Mouse (Mus musculus) embryonic facial prominence, embryonic 14.5 days (tissue): ENCODE results near the gene Wfdc11. TPM values are rescaled to one million over a fixed set of nuclear protein-coding genes. Genes with fewer than 3 reads are reported as not detected.
"Not testable (repeated sequence)": the region's sequence is repeated elsewhere in the genome, so short reads cannot be mapped to it uniquely, and the experiment has no call there.

ENCODE experiments used
- ATAC-seq: fragments of 200-750 bp; cut with Nextera tagmentation; 2 replicates; pipeline ENCODE4 v1.8.0; 2017; ENCODE audit warnings: low read depth, moderate number of reproducible peaks, moderate TSS enrichment
- DNase-seq: peaks from one replicate; pipeline ENCODE4 v3.0.0-alpha.2; 2015; ENCODE audit warnings: low spot score
- H3K27ac ChIP-seq: fragments of 300-500 bp; sonication (generic); replicated peaks from 2 replicates; pipeline ENCODE4 v1.5.1; 2014; ENCODE audit warnings: low read depth, mild to moderate bottlenecking, low read length, moderate library complexity
- H3K27me3 ChIP-seq: fragments of 300-500 bp; sonication (generic); replicated peaks from 2 replicates; pipeline ENCODE4 v1.6.1; 2014; ENCODE audit warnings: low read length; ENCODE audit not compliant: control insufficient read depth, insufficient read depth
- H3K36me3 ChIP-seq: fragments of 300-500 bp; sonication (generic); 2 replicates; pipeline ENCODE4 v1.6.1; 2014; ENCODE audit warnings: low read length, mixed read lengths; ENCODE audit not compliant: control insufficient read depth, insufficient read depth
- H3K4me1 ChIP-seq: fragments of 300-500 bp; sonication (generic); 2 replicates; pipeline ENCODE4 v1.6.1; 2014; ENCODE audit warnings: antibody characterized with exemption, low read length; ENCODE audit not compliant: control insufficient read depth, insufficient read depth
- H3K4me2 ChIP-seq: fragments of 300-500 bp; sonication (generic); 2 replicates; pipeline ENCODE4 v1.6.1; 2014; ENCODE audit warnings: low read depth, mild to moderate bottlenecking, low read length, moderate library complexity, mixed read lengths
- H3K4me3 ChIP-seq: fragments of 300-500 bp; sonication (generic); 2 replicates; pipeline ENCODE4 v1.5.1; 2014; ENCODE audit warnings: low read depth, mild to moderate bottlenecking, low read length
- H3K9ac ChIP-seq: fragments of 300-500 bp; sonication (generic); 2 replicates; pipeline ENCODE4 v1.6.1; 2014; ENCODE audit warnings: low read depth, mild to moderate bottlenecking, low read length, moderate library complexity, mixed read lengths
- H3K9me3 ChIP-seq: fragments of 300-500 bp; sonication (generic); 2 replicates; pipeline ENCODE4 v1.6.1; 2016; ENCODE audit warnings: low read length; ENCODE audit not compliant: control insufficient read depth
- WGBS: fragments of 180-500 bp; shearing (Covaris S2); extraction: QIAGEN DNeasy Blood & Tissue Kit; methylation state at CpG from one replicate; pipeline ENCODE4 v1.1.7; 2014; 5-methylcytosine and 5-hydroxymethylcytosine counted together
- polyA plus RNA-seq: library from polyadenylated mRNA; unstranded; fragments of >200 nt; fragmentation: Nextera tagmentation; extraction: Ambion mirVana; gene quantifications from 2 replicates; pipeline ENCODE4 v1.2.1, GENCODE M21; 2014

The Wfdc11 gene
- polyA plus RNA-seq = not detected in 2 replicates

DNA sequence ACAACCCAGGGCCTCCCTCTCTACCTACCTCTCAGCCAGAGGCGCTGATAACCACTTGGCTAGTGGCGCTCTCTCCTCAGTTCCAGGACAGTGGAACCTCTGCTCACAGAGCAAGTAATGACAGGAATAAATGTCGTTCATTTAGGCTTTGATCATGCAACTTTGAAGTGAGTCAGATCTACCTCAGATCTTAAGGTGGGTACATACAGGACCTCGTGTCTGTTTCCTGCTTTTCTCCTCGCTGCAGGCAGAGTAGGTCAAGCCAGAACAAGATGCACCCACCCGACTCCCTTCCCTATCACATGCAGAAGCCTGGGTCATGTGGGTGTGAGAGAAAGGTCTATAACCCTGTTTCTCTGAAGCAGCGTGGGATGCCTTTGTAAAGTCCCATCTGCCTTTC is at the start of gene Wfdc11:
Wfdc11 (minus strand) TSS at position 101 of the 400 bp plus-strand sequence.
- ATAC-seq = no peak
- 80% methylated on average over 7 of the region's 7 CpGs for WGBS
- H3K4me2 ChIP-seq = no peak within 1 kb of the TSS
- no peaks in the 10 kb centered on the region for H3K36me3 ChIP-seq
- DNase-seq = no peak
- no peak within 1 kb of the TSS for H3K4me3 ChIP-seq
- no peak within 1 kb of the TSS for H3K27ac ChIP-seq
- H3K27me3 ChIP-seq = no peaks in the 10 kb centered on the region
- no peak within 1 kb of the TSS for H3K9ac ChIP-seq
- no peaks in the 10 kb centered on the region for H3K4me1 ChIP-seq
- no peaks in the 10 kb centered on the region for H3K9me3 ChIP-seq

DNA sequence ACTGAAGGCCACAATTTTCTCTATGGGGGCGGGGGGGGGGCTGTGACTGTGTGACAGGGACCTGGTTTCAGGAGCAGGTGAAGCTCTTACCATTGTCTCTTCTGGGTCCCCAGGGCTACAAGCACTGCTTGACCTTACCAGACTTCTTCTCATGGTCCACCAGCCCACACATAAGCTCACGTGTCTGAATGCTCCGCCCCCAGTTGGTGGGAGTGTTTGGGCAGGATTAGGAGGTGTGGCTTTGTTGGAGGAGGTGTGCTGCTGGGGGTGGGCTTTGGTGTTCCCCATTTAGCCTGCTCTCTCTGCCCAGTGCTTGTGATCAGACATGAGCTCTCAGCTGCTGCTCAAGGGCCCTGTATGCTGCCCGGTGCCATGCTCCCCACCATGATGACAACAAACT is 49.4 kb upstream of the Wfdc11 start:
- Histone ChIP-seq H3K27me3 (no peaks in the 10 kb centered on the region), H3K27ac (no peak overlapping the region), H3K4me3 (no peak overlapping the region), H3K4me1 (no peaks in the 10 kb centered on the region), H3K36me3 (no peaks in the 10 kb centered on the region), H3K4me2 (no peak overlapping the region), H3K9me3 (0 out of 2 replicates have a peak, but pooled peaks cover 3% of the 10 kb centered on the region), H3K9ac (no peak overlapping the region)
- 59% methylated on average over 3 of the region's 4 CpGs for WGBS
- ATAC-seq = no peak
- no peak for DNase-seq

DNA sequence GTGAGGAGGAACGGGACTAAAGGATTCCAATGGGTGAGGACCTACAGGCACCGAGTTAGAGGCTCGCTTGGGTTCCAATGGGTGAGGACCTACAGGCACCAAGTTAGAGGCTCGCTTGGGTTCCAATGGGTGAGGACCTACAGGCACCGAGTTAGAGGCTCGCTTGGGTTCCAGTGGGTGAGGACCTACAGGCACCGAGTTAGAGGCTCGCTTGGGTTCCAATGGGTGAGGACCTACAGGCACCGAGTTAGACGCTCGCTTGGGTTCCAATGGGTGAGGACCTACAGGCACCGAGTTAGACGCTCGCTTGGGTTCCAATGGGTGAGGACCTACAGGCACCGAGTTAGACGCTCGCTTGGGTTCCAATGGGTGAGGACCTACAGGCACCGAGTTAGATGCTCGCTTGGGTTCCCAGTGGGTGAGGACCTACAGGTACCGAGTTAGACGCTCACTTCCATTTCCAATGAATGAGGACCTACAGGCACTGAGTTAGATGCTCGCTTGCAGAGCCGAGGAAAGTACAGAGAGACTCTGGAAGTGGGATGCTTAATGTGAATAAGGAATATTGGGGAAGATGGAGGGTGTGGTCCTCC is 42.4 kb upstream of the Wfdc11 start:
- not testable (repeated sequence) for H3K9me3 ChIP-seq, H3K4me2 ChIP-seq, H3K27ac ChIP-seq, H3K4me3 ChIP-seq, H3K27me3 ChIP-seq, H3K4me1 ChIP-seq, H3K36me3 ChIP-seq, H3K9ac ChIP-seq, ATAC-seq, DNase-seq
- WGBS = 93% methylated on average over 20 of the region's 23 CpGs

DNA sequence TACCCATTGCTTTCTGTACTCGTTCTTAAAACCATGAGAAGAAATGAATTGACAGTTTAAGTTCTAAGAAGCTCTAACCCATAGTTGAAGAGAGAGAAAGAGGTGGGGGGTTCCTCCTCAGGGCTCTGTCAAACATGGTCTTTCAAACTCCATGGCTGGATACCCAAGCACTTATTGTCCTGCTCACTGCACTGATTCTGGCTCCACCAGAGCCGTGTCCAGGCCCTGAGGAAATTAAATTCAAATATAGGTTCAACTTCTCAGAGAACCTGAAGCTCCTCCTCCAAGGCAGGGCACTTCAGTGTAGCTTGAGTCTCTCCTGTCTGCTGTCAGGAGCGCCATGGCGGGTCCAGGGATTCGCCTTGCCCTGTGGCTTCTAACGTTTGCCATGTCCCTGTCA is 41.1 kb upstream of the Wfdc11 start, which contains the start of gene Spint5:
Spint5 (plus strand) TSS at position 301 of the 400 bp plus-strand sequence.
- Histone ChIP-seq H3K4me3 (no peak within 1 kb of the TSS), H3K27ac (no peak within 1 kb of the TSS), H3K9ac (no peak within 1 kb of the TSS), H3K36me3 (no peaks in the 10 kb centered on the region), H3K9me3 (no peaks in the 10 kb centered on the region), H3K4me1 (no peaks in the 10 kb centered on the region), H3K27me3 (no peaks in the 10 kb centered on the region), H3K4me2 (no peak within 1 kb of the TSS)
- no peak for ATAC-seq
- 84% methylated on average over 6 of the region's 6 CpGs for WGBS
- DNase-seq = no peak

DNA sequence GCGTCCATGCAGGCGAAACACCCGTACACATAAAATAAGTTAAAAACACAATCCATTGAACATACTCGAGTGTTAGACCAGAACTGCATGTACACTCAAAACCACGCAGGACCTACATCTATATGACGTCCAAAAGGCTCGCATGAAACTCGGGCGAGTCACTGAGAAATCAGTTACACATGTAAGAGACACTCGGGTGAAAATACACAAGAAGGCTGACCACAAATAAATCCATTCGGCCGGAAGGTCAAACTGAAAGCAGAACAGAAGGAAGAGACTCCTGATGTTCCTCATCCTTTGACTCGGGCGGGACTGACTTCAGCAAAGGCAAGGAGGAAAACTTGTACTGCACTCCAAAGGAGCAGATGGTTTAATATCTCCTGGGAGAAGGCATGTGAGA is 32.1 kb upstream of the Wfdc11 start:
- H3K4me3 ChIP-seq = no peak overlapping the region
- WGBS = 90% methylated on average over 14 of the region's 14 CpGs
- no peak overlapping the region for H3K9ac ChIP-seq
- no peaks in the 10 kb centered on the region for H3K9me3 ChIP-seq
- H3K4me2 ChIP-seq = no peak overlapping the region
- DNase-seq = no peak
- ATAC-seq = no peak
- H3K27me3 ChIP-seq = no peaks in the 10 kb centered on the region
- H3K27ac ChIP-seq = no peak overlapping the region
- no peaks in the 10 kb centered on the region for H3K36me3 ChIP-seq
- no peaks in the 10 kb centered on the region for H3K4me1 ChIP-seq

DNA sequence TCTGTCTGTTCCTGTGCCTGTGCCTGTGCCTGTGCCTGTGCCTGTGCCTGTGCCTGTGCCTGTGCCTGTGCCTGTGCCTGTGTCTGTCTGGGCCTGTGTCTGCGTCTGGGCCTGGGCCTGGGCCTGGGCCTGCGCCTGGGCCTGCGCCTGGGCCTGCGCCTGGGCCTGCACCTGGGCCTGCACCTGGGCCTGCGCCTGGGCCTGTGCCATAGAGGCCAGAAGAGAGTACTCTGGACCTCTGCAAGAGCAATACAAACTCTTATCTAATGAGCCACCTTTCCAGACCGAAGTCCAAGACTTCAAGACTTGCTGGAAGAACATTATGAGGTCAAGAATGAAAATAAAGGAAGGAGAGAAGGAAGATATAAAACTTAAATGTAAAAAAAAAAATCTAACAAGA is 31.4 kb upstream of the Wfdc11 start:
- Histone ChIP-seq H3K4me2 (no peak overlapping the region), H3K9ac (no peak overlapping the region), H3K4me3 (no peak overlapping the region), H3K4me1 (no peaks in the 10 kb centered on the region), H3K27ac (no peak overlapping the region), H3K9me3 (no peaks in the 10 kb centered on the region), H3K27me3 (no peaks in the 10 kb centered on the region), H3K36me3 (no peaks in the 10 kb centered on the region)
- WGBS = 90% methylated on average over 6 of the region's 6 CpGs
- no peak for ATAC-seq
- no peak for DNase-seq

DNA sequence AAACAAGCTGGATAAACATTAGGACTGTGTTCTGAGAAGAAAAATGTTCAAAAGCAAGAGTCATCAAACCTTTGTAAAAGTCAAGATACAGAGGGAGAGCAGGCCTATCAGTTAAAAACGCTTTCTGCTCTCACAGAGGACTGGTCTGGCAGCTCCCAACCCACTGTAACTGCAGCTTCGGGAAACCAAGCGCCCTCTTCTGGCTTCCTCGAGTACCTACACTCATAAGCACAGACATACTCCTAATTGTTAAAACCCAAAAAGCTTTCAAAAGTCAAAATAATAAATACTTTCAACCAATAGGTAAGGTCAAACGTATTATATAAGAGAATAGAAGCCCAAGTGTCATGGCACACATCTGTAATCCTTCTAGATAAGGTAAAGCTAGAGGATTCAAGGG is 30.3 kb upstream of the Wfdc11 start:
- DNase-seq = no peak
- Histone ChIP-seq H3K4me2 (no peak overlapping the region), H3K4me3 (no peak overlapping the region), H3K4me1 (no peaks in the 10 kb centered on the region), H3K9ac (no peak overlapping the region), H3K27ac (no peak overlapping the region), H3K27me3 (no peaks in the 10 kb centered on the region), H3K9me3 (no peaks in the 10 kb centered on the region), H3K36me3 (no peaks in the 10 kb centered on the region)
- WGBS = 78% methylated on average over 5 of the region's 5 CpGs
- no peak for ATAC-seq

DNA sequence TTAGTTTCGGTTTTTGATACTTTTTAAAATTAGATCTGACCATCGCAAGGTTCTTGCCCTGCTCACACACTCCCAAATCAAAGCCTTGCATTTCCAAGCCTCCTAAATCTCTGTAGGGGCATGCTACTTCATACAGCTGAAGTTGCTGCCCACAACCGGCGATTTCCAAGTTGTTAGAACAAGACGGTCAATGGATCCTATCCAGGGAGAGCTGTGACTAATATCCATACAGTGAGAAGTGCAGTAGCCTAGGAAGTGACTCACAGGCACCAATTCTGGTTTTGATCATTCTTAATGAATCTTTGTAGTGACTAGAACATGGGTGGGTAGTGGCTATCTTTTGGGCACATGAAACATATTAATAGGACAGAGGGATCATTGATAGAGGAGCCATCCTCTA is 27.9 kb upstream of the Wfdc11 start:
- WGBS = 87% methylated on average over 5 of the region's 5 CpGs
- Histone ChIP-seq H3K27me3 (no peaks in the 10 kb centered on the region), H3K27ac (no peak overlapping the region), H3K9me3 (no peaks in the 10 kb centered on the region), H3K4me1 (no peaks in the 10 kb centered on the region), H3K4me3 (no peak overlapping the region), H3K9ac (no peak overlapping the region), H3K36me3 (no peaks in the 10 kb centered on the region), H3K4me2 (no peak overlapping the region)
- no peak for DNase-seq
- ATAC-seq = no peak

DNA sequence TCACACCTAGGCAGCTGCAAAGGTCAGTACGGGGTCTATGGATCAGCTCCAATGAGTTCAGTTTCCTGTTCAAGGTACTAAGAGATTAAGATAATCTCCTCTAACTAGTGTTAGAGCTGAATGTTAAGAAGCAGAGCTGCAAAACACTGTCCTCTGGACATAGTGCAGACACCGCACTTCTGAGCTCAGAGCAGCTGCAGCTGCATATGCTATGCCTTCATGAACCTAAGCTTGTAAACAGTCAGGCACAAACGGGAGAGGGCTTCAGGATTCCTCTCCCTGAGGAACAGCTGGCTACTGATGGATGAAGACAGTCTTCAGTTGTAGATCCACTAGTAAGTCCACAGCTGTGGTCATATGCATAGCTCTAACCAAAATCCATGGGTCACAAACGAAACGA is 27.1 kb upstream of the Wfdc11 start:
- no peak overlapping the region for H3K27ac ChIP-seq
- H3K9me3 ChIP-seq = no peaks in the 10 kb centered on the region
- no peaks in the 10 kb centered on the region for H3K36me3 ChIP-seq
- 68% methylated on average over 5 of the region's 5 CpGs for WGBS
- no peak overlapping the region for H3K9ac ChIP-seq
- DNase-seq (peak; percentile 48), ATAC-seq (peak; percentile 53; the same call in 1 of the 2 replicates)
- no peak overlapping the region for H3K4me2 ChIP-seq
- H3K27me3 ChIP-seq = no peaks in the 10 kb centered on the region
- H3K4me1 ChIP-seq = no peaks in the 10 kb centered on the region
- no peak overlapping the region for H3K4me3 ChIP-seq
